ENCODE assay signal across 12 mouse cellular contexts in the genomic region with DNA sequence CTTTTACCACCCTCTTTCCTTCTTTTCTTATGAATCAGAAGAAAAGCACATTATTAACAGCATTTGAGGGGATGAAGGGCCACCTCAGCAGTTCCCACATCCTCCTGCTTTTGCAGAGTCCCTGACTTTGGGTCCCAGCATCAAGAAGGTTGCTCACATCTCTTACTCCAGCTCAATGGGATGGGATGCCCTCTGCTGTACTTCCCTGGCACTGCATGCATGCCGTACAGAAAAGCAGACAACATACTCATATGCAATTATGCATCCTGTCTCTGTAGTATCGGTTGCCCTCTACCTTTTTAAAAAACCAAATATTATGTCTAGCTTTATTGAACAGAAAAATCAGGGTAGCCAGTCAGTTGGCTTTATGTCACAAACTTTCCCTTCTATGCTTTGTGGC. TPM values are rescaled to one million over a fixed set of nuclear protein-coding genes. Genes with fewer than 3 reads are reported as not detected.
DNase-seq lines count a peak whose midpoint lies in the region; ATAC-seq and TF ChIP-seq lines count a peak whose summit lies in the region.
"Had no signal": no experiment of that assay in that cellular context is flagged by ENCODE, and none has a peak within 500 bp of the region (broad histone marks: within the 10 kb centered on the region; RNA-seq: fewer than 3 reads in every experiment).

No protein-coding gene starts in this region.

- H3K4me2 ChIP-seq in hindbrain, embryonic 11.5 days (replicated peaks; ENCODE audit: low read depth, low read length), result no peak overlapping the region
- no peak overlapping the region for H3K4me2 ChIP-seq in hindbrain, embryonic 12.5 days (replicated peaks)
- H3K4me2 ChIP-seq: embryonic facial prominence, embryonic 12.5 days; hindbrain, embryonic 15.5 days had no signal

- WGBS in hindbrain, embryonic 11.5 days, result 62% methylated on average over 2 of the region's 2 CpGs
- 72% methylated on average over 2 of the region's 2 CpGs for WGBS in hindbrain, embryonic 12.5 days

- H3K36me3 ChIP-seq in hindbrain, embryonic 11.5 days (ENCODE audit: control insufficient read depth, insufficient read depth, low read length), result no peaks in the 10 kb centered on the region
- H3K36me3 ChIP-seq in hindbrain, embryonic 12.5 days, result no peaks in the 10 kb centered on the region
- H3K36me3 ChIP-seq in testis, adult 2 months (ENCODE audit: control insufficient read depth, insufficient read depth, low read length), result no peaks in the 10 kb centered on the region
- H3K36me3 ChIP-seq: embryonic facial prominence, embryonic 12.5 days; hindbrain, embryonic 15.5 days had no signal

- no peaks in the 10 kb centered on the region for H3K4me1 ChIP-seq in hindbrain, embryonic 11.5 days (replicated peaks; ENCODE audit: control insufficient read depth, insufficient read depth, low read length)
- H3K4me1 ChIP-seq in hindbrain, embryonic 12.5 days, result no peaks in the 10 kb centered on the region
- H3K4me1 ChIP-seq in testis, adult 2 months (ENCODE audit: control insufficient read depth, insufficient read depth, low read length), result peaks cover 3% of the 10 kb centered on the region
- no peaks in the 10 kb centered on the region for H3K4me1 ChIP-seq in cortical plate, adult 2 months (ENCODE audit: control insufficient read depth, insufficient read depth, low read length)
- H3K4me1 ChIP-seq: embryonic facial prominence, embryonic 12.5 days; hindbrain, embryonic 15.5 days had no signal

- no peak for TF ChIP-seq POLR2A in testis, adult 2 months (IDR thresholded peaks at IDR 0.05; ENCODE audit: control insufficient read depth, low read depth, low read length)
- TF ChIP-seq POLR2A in cortical plate, adult 2 months (IDR thresholded peaks at IDR 0.05; ENCODE audit: extremely low read depth, insufficient read depth, low read length), result no peak

- no peaks in the 10 kb centered on the region for H3K27me3 ChIP-seq in hindbrain, embryonic 11.5 days (ENCODE audit: control insufficient read depth, insufficient read depth, low read length)
- no peaks in the 10 kb centered on the region for H3K27me3 ChIP-seq in hindbrain, embryonic 12.5 days
- no peaks in the 10 kb centered on the region for H3K27me3 ChIP-seq in testis, adult 2 months (ENCODE audit: control insufficient read depth, insufficient read depth, low read length)
- H3K27me3 ChIP-seq: embryonic facial prominence, embryonic 12.5 days; hindbrain, embryonic 15.5 days had no signal

- no peaks in the 10 kb centered on the region for H3K9me3 ChIP-seq in hindbrain, embryonic 11.5 days (ENCODE audit: control insufficient read depth, low read length)
- H3K9me3 ChIP-seq in hindbrain, embryonic 12.5 days (replicated peaks), result no peaks in the 10 kb centered on the region
- H3K9me3 ChIP-seq: embryonic facial prominence, embryonic 12.5 days; hindbrain, embryonic 15.5 days had no signal

- peak; percentile 28; the same call in 1 of the 2 replicates for TF ChIP-seq CTCF in testis, adult 2 months (IDR thresholded peaks at IDR 0.05; ENCODE audit: control insufficient read depth, insufficient read depth, insufficient replicate concordance, low read depth, low read length)
- TF ChIP-seq CTCF in cortical plate, adult 2 months (IDR thresholded peaks at IDR 0.05; ENCODE audit: extremely low read depth, insufficient read depth, low read length), result peak; percentile 40

- H3K27ac ChIP-seq in hindbrain, embryonic 11.5 days (ENCODE audit: low read depth, low read length), result no peak overlapping the region
- H3K27ac ChIP-seq in hindbrain, embryonic 12.5 days, result no peak overlapping the region
- H3K27ac ChIP-seq in testis, adult 2 months (ENCODE audit: control insufficient read depth, insufficient read depth, low read depth, low read length), result no peak overlapping the region
- H3K27ac ChIP-seq in cortical plate, adult 2 months (ENCODE audit: insufficient read depth, low read length), result no peak overlapping the region
- H3K27ac ChIP-seq: embryonic facial prominence, embryonic 12.5 days; hindbrain, embryonic 15.5 days had no signal

- no peak overlapping the region for H3K4me3 ChIP-seq in hindbrain, embryonic 11.5 days (ENCODE audit: low read depth, low read length)
- no peak overlapping the region for H3K4me3 ChIP-seq in hindbrain, embryonic 12.5 days
- no peak overlapping the region for H3K4me3 ChIP-seq in testis, adult 2 months (ENCODE audit: control insufficient read depth, low read depth, low read length)
- H3K4me3 ChIP-seq in cortical plate, adult 2 months (ENCODE audit: insufficient read depth, low read length), result no peak overlapping the region
- H3K4me3 ChIP-seq: embryonic facial prominence, embryonic 12.5 days; hindbrain, embryonic 15.5 days had no signal

- no peak overlapping the region for H3K9ac ChIP-seq in hindbrain, embryonic 11.5 days (ENCODE audit: low read depth, low read length)
- H3K9ac ChIP-seq in hindbrain, embryonic 12.5 days, result no peak overlapping the region
- H3K9ac ChIP-seq: embryonic facial prominence, embryonic 12.5 days; hindbrain, embryonic 15.5 days had no signal

- peak; percentile 18 for DNase-seq in hindbrain, embryonic 11.5 days (ENCODE audit: low spot score)
- DNase-seq in testis, postnatal 14 days (ENCODE audit: low spot score), result no peak
- no peak for DNase-seq in urinary bladder, postnatal 10 days (ENCODE audit: low spot score)
- no peak for DNase-seq in right cerebral cortex, postnatal 10 days (ENCODE audit: low spot score in 2 of 2)
- DNase-seq: gastrocnemius, postnatal 36 days; right cerebral cortex, postnatal 4 days; thymus, postnatal 14 days had no signal

- ATAC-seq in hindbrain, embryonic 11.5 days (ENCODE audit: low FRiP score), result no peak
- no peak for ATAC-seq in hindbrain, embryonic 12.5 days (ENCODE audit: low FRiP score)

RNA-seq across cellular contexts. Expression of a gene that starts 37.8 kb away (rescaled TPM):
- polyA plus RNA-seq in hindbrain, embryonic 11.5 days (2014; fragmentation: Nextera tagmentation; extraction: Ambion mirVana), result 6.0 and 8.7 TPM in 2 replicates
- polyA plus RNA-seq in hindbrain, embryonic 12.5 days (2016; fragmentation: Nextera tagmentation; extraction: Ambion mirVana), result 16.6 and 18.5 TPM in 2 replicates
- polyA plus RNA-seq in testis, adult 2 months (2012; rRNA removed), result 5.8 and 6.3 TPM in 2 replicates
- 52.3 and 52.8 TPM in 2 replicates for polyA plus RNA-seq in cortical plate, adult 2 months (2012; rRNA removed)
